Mouse (Mus musculus): ENCODE measurements around the gene Fignl1. TPM values are rescaled to one million over a fixed set of nuclear protein-coding genes. Genes with fewer than 3 reads are reported as not detected.
A peak's percentile ranks its signal among the peaks of the same experiment; 100 is the strongest.

Gene Fignl1
- polyA plus RNA-seq, 1 experiment = 0.28 TPM

DNA sequence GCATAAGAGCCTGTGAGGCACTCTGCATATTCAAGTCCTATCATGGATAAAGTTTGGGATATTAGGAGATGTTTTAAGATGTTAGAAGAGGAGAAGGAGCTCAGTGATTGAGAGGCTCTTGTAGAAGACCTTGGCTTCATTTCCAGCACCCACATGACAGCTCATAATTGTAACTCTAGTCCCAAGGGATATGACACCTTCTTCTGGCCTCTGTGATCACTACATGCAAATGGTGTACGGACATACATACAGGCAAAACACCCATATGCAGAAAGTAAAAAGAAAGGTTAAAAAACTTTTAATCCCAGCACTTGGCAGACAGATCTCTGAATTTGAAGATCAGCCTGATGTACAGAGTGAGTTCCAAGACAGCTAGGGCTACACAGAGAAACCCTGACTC, 10.1 kb downstream of the Fignl1 start:
- TF ChIP-seq POLR2A (IDR thresholded peaks at IDR 0.05; ENCODE audit: low read depth, low read length) (no peak), CTCF (conservative IDR thresholded peaks at IDR 0.05; ENCODE audit: insufficient read depth, insufficient read length, low read depth, low read length) (no peak)
- no peak for DNase-seq
- Histone ChIP-seq H3K36me3 (ENCODE audit: control insufficient read depth, insufficient read depth, low read length) (no peaks in the 10 kb centered on the region), H3K4me1 (ENCODE audit: control insufficient read depth, insufficient read depth, low read length) (no peaks in the 10 kb centered on the region), H3K27ac (ENCODE audit: insufficient read depth, low read depth, low read length) (no peak overlapping the region), H3K27me3 (replicated peaks; ENCODE audit: control insufficient read depth, insufficient read depth, low read length) (no peaks in the 10 kb centered on the region), H3K4me3 (ENCODE audit: insufficient read depth, low read depth, low read length) (no peak overlapping the region)
- 100% methylated on average over 1 of the region's 1 CpGs for WGBS

DNA sequence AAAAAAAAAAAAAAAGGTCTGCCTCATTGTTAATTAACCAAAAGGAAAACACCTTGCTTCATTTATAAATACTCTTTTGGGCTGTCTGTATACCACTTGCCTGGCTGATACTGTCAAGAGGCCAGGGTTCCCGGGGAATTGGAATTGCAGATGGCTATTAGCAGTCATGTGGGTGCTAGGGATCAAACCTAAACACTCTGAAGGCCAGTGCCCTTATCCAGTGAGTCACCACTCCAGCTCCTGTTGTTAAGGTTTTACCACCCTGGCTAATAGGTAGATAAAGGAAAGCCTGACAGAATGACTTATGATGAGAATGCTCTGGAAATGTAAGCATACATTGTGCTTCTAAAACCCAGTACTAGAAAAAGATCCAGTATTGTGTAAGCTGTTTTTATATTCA, 14.1 kb downstream of the Fignl1 start:
- Histone ChIP-seq H3K27ac (ENCODE audit: insufficient read depth, low read depth, low read length) (no peak overlapping the region), H3K4me3 (ENCODE audit: insufficient read depth, low read depth, low read length) (no peak overlapping the region), H3K36me3 (ENCODE audit: control insufficient read depth, insufficient read depth, low read length) (no peaks in the 10 kb centered on the region), H3K27me3 (replicated peaks; ENCODE audit: control insufficient read depth, insufficient read depth, low read length) (no peaks in the 10 kb centered on the region), H3K4me1 (ENCODE audit: control insufficient read depth, insufficient read depth, low read length) (no peaks in the 10 kb centered on the region)
- no peak for DNase-seq
- WGBS = 61% methylated on average over 1 of the region's 1 CpGs
- TF ChIP-seq CTCF (conservative IDR thresholded peaks at IDR 0.05; ENCODE audit: insufficient read depth, insufficient read length, low read depth, low read length) (no peak), POLR2A (IDR thresholded peaks at IDR 0.05; ENCODE audit: low read depth, low read length) (no peak)

DNA sequence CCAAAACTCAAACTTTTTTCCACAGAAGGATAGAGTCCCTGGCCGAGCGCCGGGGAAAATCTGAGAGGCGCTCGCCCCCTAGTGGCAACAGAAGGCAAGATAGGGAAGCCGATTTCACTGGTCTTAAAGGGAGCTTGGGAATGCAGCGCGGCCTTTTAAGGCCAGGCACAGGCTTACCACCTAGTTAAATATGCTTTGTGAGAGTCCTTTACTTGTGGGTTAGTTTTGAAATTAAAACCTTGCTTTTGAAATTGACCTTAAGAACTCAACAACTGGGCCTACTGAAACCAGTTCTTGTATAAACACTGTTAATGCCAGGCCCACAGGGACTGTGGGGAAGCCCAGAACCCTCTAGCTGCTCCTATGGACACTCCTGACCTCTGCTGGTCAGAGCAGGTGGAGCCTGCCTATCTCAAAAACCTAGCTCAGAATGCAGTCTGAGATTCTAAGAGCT, 20.2 kb downstream of the Fignl1 start:
- DNase-seq = peak; percentile 81
- 1% methylated on average over 8 of the region's 8 CpGs for WGBS
- Histone ChIP-seq H3K4me3 (ENCODE audit: insufficient read depth, low read depth, low read length) (no peak overlapping the region), H3K27me3 (replicated peaks; ENCODE audit: control insufficient read depth, insufficient read depth, low read length) (no peaks in the 10 kb centered on the region), H3K36me3 (ENCODE audit: control insufficient read depth, insufficient read depth, low read length) (no peaks in the 10 kb centered on the region), H3K27ac (ENCODE audit: insufficient read depth, low read depth, low read length) (no peak overlapping the region), H3K4me1 (ENCODE audit: control insufficient read depth, insufficient read depth, low read length) (no peaks in the 10 kb centered on the region)
- TF ChIP-seq CTCF (conservative IDR thresholded peaks at IDR 0.05; ENCODE audit: insufficient read depth, insufficient read length, low read depth, low read length) = peak; percentile 74
- TF ChIP-seq POLR2A (IDR thresholded peaks at IDR 0.05; ENCODE audit: low read depth, low read length) = no peak

DNA sequence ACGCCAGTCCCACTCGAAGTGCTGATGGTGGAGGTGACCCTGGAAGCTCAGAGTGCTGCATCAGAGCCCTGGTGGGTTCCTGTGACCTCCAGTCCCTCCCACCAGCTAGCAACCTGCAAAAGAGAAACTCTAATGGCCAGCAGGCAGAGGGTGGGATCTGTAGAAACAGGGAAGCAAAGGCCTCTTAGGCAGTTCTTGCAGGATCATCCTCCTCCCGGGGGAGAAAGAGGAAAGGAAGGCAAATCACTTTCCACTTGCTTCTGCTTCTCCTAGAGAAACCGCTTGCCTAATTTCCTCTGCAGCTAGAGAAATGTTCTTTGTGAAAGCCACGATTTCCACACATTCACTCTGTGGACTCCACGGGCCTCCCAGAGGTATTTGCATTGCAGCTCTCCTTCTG, 23.3 kb downstream of the Fignl1 start:
- DNase-seq = no peak
- WGBS = 52% methylated on average over 6 of the region's 6 CpGs

DNA sequence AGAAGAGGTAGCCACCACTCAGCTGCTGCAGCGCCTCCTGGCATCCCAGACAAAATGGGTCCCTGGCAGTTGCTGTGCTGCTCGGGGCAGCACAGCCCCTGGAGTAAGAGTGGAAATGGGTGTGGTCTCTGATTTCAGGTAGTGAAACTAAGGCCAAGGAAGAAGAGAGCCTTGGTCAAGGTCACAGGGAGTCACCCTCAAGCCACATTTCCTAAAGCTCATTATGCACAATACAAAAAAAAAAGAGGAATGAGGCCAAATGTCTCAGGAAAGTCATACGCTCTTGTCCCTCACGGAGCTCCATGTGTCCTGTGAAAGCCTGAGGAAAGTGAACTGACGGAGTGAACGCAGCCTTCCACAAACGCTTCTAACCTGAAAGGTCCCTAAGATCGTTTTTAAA, 27.0 kb downstream of the Fignl1 start:
- Histone ChIP-seq H3K27me3 (replicated peaks; ENCODE audit: control insufficient read depth, insufficient read depth, low read length) (no peaks in the 10 kb centered on the region), H3K4me1 (ENCODE audit: control insufficient read depth, insufficient read depth, low read length) (no peaks in the 10 kb centered on the region), H3K36me3 (ENCODE audit: control insufficient read depth, insufficient read depth, low read length) (no peaks in the 10 kb centered on the region), H3K27ac (ENCODE audit: insufficient read depth, low read depth, low read length) (no peak overlapping the region), H3K4me3 (ENCODE audit: insufficient read depth, low read depth, low read length) (no peak overlapping the region)
- WGBS = 79% methylated on average over 8 of the region's 8 CpGs
- TF ChIP-seq POLR2A (IDR thresholded peaks at IDR 0.05; ENCODE audit: low read depth, low read length) = no peak
- no peak for TF ChIP-seq CTCF (conservative IDR thresholded peaks at IDR 0.05; ENCODE audit: insufficient read depth, insufficient read length, low read depth, low read length)
- DNase-seq = no peak

More for the DNA sequence above, 23.3 kb downstream of the Fignl1 start:
- TF ChIP-seq CTCF (conservative IDR thresholded peaks at IDR 0.05; ENCODE audit: insufficient read depth, insufficient read length, low read depth, low read length) (no peak), POLR2A (IDR thresholded peaks at IDR 0.05; ENCODE audit: low read depth, low read length) (no peak)
- Histone ChIP-seq H3K27me3 (replicated peaks; ENCODE audit: control insufficient read depth, insufficient read depth, low read length) (no peaks in the 10 kb centered on the region), H3K4me3 (ENCODE audit: insufficient read depth, low read depth, low read length) (no peak overlapping the region), H3K27ac (ENCODE audit: insufficient read depth, low read depth, low read length) (no peak overlapping the region), H3K36me3 (ENCODE audit: control insufficient read depth, insufficient read depth, low read length) (no peaks in the 10 kb centered on the region), H3K4me1 (ENCODE audit: control insufficient read depth, insufficient read depth, low read length) (no peaks in the 10 kb centered on the region)

DNA sequence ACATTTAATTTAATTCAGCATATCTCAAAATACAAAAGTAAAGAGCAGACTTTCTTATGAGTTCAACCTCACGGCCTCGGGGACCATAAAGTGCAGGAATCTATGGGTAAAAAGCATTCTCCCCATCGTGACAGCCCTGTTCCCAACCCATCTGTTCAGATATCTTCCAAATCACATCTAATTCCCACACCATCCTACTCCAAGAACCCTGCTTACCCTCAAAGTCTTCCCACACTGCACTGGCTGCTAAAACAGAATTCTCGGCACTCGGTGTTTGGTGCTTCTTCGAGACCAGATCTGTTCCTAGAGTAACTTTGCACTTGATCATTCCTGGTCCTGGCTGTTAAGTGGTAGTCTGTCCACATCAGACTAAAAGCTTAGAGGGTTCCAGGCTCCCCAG, 30.4 kb downstream of the Fignl1 start:
- Histone ChIP-seq H3K27me3 (replicated peaks; ENCODE audit: control insufficient read depth, insufficient read depth, low read length) (no peaks in the 10 kb centered on the region), H3K4me1 (ENCODE audit: control insufficient read depth, insufficient read depth, low read length) (no peaks in the 10 kb centered on the region), H3K36me3 (ENCODE audit: control insufficient read depth, insufficient read depth, low read length) (no peaks in the 10 kb centered on the region), H3K4me3 (ENCODE audit: insufficient read depth, low read depth, low read length) (no peak overlapping the region), H3K27ac (ENCODE audit: insufficient read depth, low read depth, low read length) (no peak overlapping the region)
- DNase-seq = no peak
- WGBS = 92% methylated on average over 6 of the region's 6 CpGs
- TF ChIP-seq POLR2A (IDR thresholded peaks at IDR 0.05; ENCODE audit: low read depth, low read length) = no peak
- TF ChIP-seq CTCF (conservative IDR thresholded peaks at IDR 0.05; ENCODE audit: insufficient read depth, insufficient read length, low read depth, low read length) = no peak

- no peaks in the 10 kb centered on the region for H3K36me3 ChIP-seq (ENCODE audit: control insufficient read depth, insufficient read depth, low read length)
- TF ChIP-seq CTCF (conservative IDR thresholded peaks at IDR 0.05; ENCODE audit: insufficient read depth, insufficient read length, low read depth, low read length) (no peak), POLR2A (IDR thresholded peaks at IDR 0.05; ENCODE audit: low read depth, low read length) (no peak)
- WGBS = 80% methylated on average over 2 of the region's 2 CpGs
- H3K27ac ChIP-seq (ENCODE audit: insufficient read depth, low read depth, low read length) = no peak overlapping the region
- H3K4me3 ChIP-seq (ENCODE audit: insufficient read depth, low read depth, low read length) = no peak overlapping the region
- H3K27me3 ChIP-seq (replicated peaks; ENCODE audit: control insufficient read depth, insufficient read depth, low read length) = no peaks in the 10 kb centered on the region
- DNase-seq = no peak
- H3K4me1 ChIP-seq (ENCODE audit: control insufficient read depth, insufficient read depth, low read length) = no peaks in the 10 kb centered on the region
Observed at GRCm38 (mm10) chr11:11777796-11778195, 31.0 kb downstream of the Fignl1 start.

DNA sequence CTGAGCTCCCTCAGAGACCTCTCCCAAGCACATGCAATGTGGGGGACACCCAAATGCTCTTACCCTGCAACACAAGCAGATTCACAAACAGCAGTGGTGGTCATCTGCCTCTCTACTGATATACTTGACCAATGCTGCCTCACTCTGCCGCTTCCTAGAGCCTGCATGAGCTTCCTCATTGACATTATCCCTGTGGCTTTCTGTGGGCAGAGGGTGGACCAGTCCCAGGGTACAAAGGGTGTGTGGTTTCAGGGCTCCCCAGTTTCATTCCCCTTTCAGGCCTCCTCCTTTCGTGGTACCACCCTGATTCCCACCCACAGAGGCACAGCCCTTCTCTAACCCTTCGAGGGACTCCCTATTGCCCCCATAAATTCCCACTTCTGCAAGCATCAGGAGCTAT, 31.5 kb downstream of the Fignl1 start:
- WGBS = 54% methylated on average over 3 of the region's 3 CpGs
- DNase-seq = no peak
- Histone ChIP-seq H3K36me3 (ENCODE audit: control insufficient read depth, insufficient read depth, low read length) (no peaks in the 10 kb centered on the region), H3K4me3 (ENCODE audit: insufficient read depth, low read depth, low read length) (no peak overlapping the region), H3K27ac (ENCODE audit: insufficient read depth, low read depth, low read length) (no peak overlapping the region), H3K4me1 (ENCODE audit: control insufficient read depth, insufficient read depth, low read length) (no peaks in the 10 kb centered on the region), H3K27me3 (replicated peaks; ENCODE audit: control insufficient read depth, insufficient read depth, low read length) (no peaks in the 10 kb centered on the region)
- TF ChIP-seq CTCF (conservative IDR thresholded peaks at IDR 0.05; ENCODE audit: insufficient read depth, insufficient read length, low read depth, low read length) (no peak), POLR2A (IDR thresholded peaks at IDR 0.05; ENCODE audit: low read depth, low read length) (no peak)
